Mouse (Mus musculus): Measurements from ENCODE around the gene Itpr3. TPM values are rescaled to one million over a fixed set of nuclear protein-coding genes. Genes with fewer than 3 reads are reported as not detected.

The Itpr3 gene
- 1 to 10 TPM; 5.9 to 6.3 TPM for total RNA-seq (2021)
- long read RNA-seq, experiment 1 = 0 reads
- long read RNA-seq, experiment 2, partial matches to known transcripts = 1 of 2 reads
- long read RNA-seq, experiment 2, other reads (novel, unspliced or antisense) = 1 of 2 reads

DNA sequence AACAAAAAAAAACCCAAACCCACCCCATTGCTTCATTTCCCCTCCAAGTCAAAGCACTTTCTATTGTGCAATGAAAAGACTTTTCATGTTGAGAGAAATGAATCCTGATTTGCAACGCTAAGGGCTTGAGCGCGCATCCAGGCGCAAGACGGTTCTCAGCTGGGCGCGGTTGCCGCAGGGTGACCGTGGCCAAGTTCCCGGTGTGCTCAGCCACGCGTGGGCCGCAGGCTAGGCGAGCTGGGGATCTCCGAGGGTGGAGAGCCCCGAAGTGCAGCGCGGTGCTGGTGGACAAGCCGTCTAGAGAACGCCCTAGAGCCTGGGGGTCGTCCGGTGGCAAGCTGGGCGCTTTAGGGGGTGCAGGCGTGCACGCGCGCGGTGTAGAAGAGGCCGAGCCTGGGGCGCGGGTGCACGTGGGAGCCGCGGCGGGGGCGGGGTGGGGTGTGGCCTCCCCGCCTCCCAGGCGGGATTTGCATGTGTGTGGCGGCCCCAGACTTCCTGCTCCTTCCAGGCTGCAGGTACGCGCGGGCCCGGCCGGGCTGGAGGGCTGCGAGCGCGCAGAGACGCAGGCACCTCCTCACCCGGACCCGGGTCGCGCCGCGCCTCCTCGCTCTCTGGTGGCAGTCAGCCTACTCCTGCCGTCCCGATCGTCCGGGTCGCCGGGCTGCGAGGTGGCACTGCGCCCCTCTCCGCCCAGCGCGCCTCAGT, at the start of gene Itpr3:
Gene Itpr3 (plus strand): TSS at position 493 of the 705 bp plus-strand sequence.
- DNase-seq = peak; percentile 85 to 88

- no peak for DNase-seq
Observed at GRCm38 (mm10) chr17:27008277-27008676, 48.8 kb upstream of the Itpr3 start.

- no peak for DNase-seq
Observed at GRCm38 (mm10) chr17:27011167-27011566, 45.9 kb upstream of the Itpr3 start.

GRCm38 (mm10) chr17:27011998-27012672, 45.0 kb upstream of the Itpr3 start:
- DNase-seq = peak in 1 of 2 experiments; percentile 56

GRCm38 (mm10) chr17:27012909-27013308, 44.2 kb upstream of the Itpr3 start:
- peak in 1 of 2 experiments; percentile 42 for DNase-seq

GRCm38 (mm10) chr17:27017564-27018499, 39.3 kb upstream of the Itpr3 start:
- DNase-seq = peak; percentile 90 to 94

- no peak for DNase-seq
Observed at GRCm38 (mm10) chr17:27018555-27019196, 38.4 kb upstream of the Itpr3 start.

DNA sequence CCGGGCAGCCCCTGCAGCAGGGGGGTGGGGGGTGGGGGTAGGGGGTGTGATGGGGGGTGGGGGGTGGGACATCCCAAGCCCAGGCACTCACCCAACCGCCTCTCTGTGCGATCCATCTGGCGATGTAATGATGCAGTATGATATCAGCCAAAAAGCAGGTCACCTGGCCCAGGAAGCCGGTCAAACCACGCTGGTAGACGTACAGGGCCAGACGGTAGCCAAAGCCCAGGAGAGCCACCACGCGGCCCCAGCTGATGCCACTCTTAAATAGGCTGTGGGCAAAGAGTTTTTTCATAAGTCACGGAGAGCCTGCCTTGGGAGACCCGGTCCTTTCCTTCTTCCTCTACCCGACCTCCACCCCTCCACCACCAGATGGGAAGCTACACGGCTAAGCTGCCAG, 36.0 kb upstream of the Itpr3 start:
- no peak for DNase-seq

- peak; percentile 64 to 67 for DNase-seq
Observed at GRCm38 (mm10) chr17:27021736-27022135, 35.4 kb upstream of the Itpr3 start.

GRCm38 (mm10) chr17:27023342-27023741, 33.8 kb upstream of the Itpr3 start:
- no peak for DNase-seq

GRCm38 (mm10) chr17:27025326-27025902, 31.7 kb upstream of the Itpr3 start:
- no peak for DNase-seq

DNA sequence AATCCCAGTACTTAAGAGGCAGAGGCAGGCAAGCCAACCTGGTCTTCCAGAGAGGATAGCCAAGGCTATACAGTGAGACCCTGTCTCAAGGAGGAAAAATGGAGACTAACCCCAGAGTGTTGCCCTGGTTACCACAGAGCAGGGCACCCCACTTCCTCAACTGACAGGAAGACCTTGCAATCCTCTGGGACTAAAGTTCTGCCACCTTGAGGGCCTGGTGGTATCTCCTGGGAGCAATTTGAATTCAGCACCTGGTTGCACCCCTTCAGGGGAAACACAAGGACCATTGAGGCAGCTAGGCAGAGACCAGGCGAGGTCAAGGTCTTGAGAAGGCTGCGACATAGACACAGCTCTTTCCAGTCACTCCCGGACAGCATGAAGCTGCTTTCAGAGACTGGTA, 31.2 kb upstream of the Itpr3 start:
- DNase-seq = no peak

GRCm38 (mm10) chr17:27027460-27028283, 29.4 kb upstream of the Itpr3 start:
- peak; percentile 42 to 52 for DNase-seq

DNA sequence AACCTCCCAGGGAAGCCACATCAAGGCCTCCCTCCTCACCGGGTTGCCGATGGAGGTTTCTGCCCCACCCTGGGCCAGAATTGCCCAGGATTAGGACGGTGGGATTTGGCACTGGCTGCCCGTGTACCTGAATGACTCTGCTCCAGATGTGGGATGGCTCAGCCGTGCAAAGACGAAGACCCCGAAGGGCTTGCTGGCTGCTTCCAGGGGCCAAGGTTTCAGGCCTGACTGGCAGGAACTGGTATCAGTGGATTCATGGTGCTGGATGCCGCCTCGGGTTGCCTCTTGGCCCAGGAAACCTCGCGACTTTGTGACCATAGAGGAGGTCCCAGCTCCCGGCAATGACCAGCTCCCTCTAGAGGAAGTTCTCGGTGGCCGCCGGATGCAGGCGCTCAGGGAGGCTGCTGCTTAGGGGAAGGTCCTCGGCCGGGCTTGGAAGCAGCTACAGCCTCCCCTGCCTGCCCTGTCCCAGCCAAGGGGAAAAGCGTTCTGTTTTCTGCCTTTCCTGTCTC, 28.8 kb upstream of the Itpr3 start:
- peak; percentile 93 for DNase-seq

DNA sequence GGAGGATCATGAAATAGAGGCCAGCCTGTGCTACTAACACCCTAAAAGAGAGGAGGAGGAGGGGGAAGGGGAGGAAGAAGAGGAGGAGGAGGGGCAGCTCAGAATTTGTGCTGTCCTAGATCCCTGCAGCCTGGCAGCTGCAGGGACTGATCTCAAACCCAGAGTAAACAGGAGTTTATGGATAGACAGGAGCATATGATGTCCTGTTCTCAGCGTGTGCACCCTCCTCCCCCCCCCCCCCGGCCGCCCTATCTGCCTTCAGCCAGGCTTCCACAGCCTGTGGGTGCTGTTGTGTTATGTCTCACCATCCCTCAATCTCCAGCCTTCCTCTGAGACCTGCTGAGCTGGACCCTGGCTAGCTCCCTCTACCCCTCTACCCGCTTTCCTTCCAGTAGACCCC, 28.2 kb upstream of the Itpr3 start, which contains the start of gene Bak1:
Gene Bak1 (minus strand): TSS at position 101 of the 400 bp plus-strand sequence.
- DNase-seq = no peak

GRCm38 (mm10) chr17:27029431-27029830, 27.7 kb upstream of the Itpr3 start:
- no peak for DNase-seq

- no peak for DNase-seq
Observed at GRCm38 (mm10) chr17:27030896-27031295, 26.2 kb upstream of the Itpr3 start.

DNA sequence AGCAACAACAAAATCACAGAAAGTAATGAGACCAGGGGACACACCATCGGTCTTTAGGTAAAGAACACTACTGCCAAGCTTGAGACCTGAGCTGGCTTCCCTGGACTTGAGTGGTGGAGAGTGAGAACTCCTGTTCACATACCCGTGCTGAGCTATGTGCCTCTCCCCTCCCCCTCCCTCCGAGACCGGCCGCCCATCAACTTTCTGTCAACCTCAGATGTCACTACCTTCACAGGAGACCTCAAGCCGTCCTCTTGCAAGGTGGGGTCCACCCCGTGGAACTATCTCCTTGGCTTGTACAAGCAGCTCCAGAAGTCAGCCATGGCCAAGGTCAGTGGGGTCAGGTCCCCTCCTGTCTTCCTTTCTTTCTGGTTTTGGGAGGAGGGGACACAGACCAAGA, 24.8 kb upstream of the Itpr3 start:
- DNase-seq = no peak

DNA sequence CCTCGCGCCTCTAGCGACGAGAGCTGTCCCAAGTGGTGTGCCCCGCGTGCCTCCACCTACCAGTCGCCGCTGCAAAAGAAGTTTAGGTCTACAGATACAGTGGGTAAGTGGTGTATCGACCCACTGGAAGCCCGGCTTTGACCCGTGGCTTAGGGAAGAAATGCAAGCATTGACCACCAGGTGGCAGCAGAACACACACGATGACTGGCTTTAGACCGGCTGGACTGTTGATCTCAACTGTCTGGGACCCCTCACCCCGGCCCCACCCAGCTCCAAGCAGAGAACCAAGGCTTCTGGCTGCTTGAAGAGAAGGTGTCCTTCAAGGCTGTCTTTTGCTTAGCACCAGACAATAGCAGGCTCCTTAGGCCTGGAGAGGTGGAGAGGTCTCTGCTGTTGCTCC, 24.2 kb upstream of the Itpr3 start:
- DNase-seq = peak; percentile 77 to 84

- no peak for DNase-seq
Observed at GRCm38 (mm10) chr17:27036465-27036864, 20.6 kb upstream of the Itpr3 start.
